Mouse (Mus musculus) forebrain, embryonic 15.5 days (tissue): Measurements from ENCODE around the gene Gdf3. TPM values are rescaled to one million over a fixed set of nuclear protein-coding genes. Genes with fewer than 3 reads are reported as not detected.
"Not testable (repeated sequence)": the region's sequence is repeated elsewhere in the genome, so short reads cannot be mapped to it uniquely, and the experiment has no call there.

Source experiments
- ATAC-seq: fragments of 200-750 bp; cut with Nextera tagmentation; replicated peaks from 2 replicates; pipeline ENCODE4 v1.8.0; 2017; ENCODE audit warnings: mild to moderate bottlenecking, moderate TSS enrichment, moderate library complexity
- H3K27ac ChIP-seq: fragments of 300-500 bp; sonication (generic); replicated peaks from 2 replicates; pipeline ENCODE4 v1.5.1; 2015; ENCODE audit warnings: mild to moderate bottlenecking, inconsistent platforms
- H3K27me3 ChIP-seq: fragments of 300-500 bp; sonication (generic); 2 replicates; pipeline ENCODE4 v1.6.1; 2015; ENCODE audit warnings: inconsistent platforms
- H3K36me3 ChIP-seq: fragments of 300-500 bp; sonication (generic); 2 replicates; pipeline ENCODE4 v1.6.1; 2015; ENCODE audit warnings: mild to moderate bottlenecking, inconsistent platforms
- H3K4me1 ChIP-seq: fragments of 300-500 bp; sonication (generic); 2 replicates; pipeline ENCODE4 v1.6.1; 2015; ENCODE audit warnings: inconsistent platforms
- H3K4me2 ChIP-seq: fragments of 300-500 bp; sonication (generic); replicated peaks from 2 replicates; pipeline ENCODE4 v1.6.1; 2015; ENCODE audit warnings: mild to moderate bottlenecking, inconsistent platforms
- H3K4me3 ChIP-seq: fragments of 300-500 bp; sonication (generic); 2 replicates; pipeline ENCODE4 v1.5.1; 2015; ENCODE audit warnings: mild to moderate bottlenecking, inconsistent platforms
- H3K9ac ChIP-seq: fragments of 300-500 bp; sonication (generic); replicated peaks from 2 replicates; pipeline ENCODE4 v1.6.1; 2015; ENCODE audit warnings: mild to moderate bottlenecking, inconsistent platforms
- H3K9me3 ChIP-seq: fragments of 300-500 bp; sonication (generic); 2 replicates; pipeline ENCODE4 v1.6.1; 2016; ENCODE audit warnings: inconsistent platforms
- WGBS: fragments of 180-500 bp; shearing (Covaris S2); methylation state at CpG from one replicate; pipeline ENCODE4 v1.1.7; 2015; ENCODE audit warnings: mixed read lengths; 5-methylcytosine and 5-hydroxymethylcytosine counted together
- polyA plus RNA-seq: library from polyadenylated mRNA; unstranded; fragments of >200 nt; fragmentation: Nextera tagmentation; extraction: Ambion mirVana; gene quantifications from 2 replicates; pipeline ENCODE4 v1.2.1, GENCODE M21; 2015

Gdf3 gene
- not detected in 2 replicates for polyA plus RNA-seq

DNA sequence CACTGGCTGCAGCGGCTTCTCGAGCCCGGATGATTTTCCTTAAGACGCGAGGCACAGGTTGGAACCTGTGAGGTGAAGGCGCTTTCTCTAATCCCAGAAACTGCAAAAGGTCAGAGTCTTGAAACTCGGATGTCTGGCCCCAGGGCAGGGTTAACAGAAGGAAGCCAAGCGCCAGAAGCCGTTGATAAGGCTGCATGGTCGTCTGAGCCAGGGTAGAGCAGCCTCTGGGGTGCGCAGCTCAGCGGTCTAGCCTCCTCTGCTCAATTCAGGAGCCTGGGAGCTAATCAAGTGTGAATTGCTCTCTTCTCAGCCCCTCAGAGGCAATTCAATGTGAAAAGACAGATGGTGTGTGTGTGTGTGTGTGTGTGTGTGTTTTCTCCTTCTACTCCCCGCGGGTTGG, at the start of gene Gdf3:
Gdf3 (minus strand) TSS at position 317 of the 400 bp plus-strand sequence.
- Histone ChIP-seq H3K4me2 (no peak within 1 kb of the TSS), H3K36me3 (no peaks in the 10 kb centered on the region), H3K4me1 (no peaks in the 10 kb centered on the region), H3K27me3 (no peaks in the 10 kb centered on the region), H3K27ac (no peak within 1 kb of the TSS), H3K9me3 (no peaks in the 10 kb centered on the region), H3K9ac (no peak within 1 kb of the TSS), H3K4me3 (no peak within 1 kb of the TSS)
- ATAC-seq, result no peak
- WGBS, result 61% methylated on average over 14 of the region's 14 CpGs

DNA sequence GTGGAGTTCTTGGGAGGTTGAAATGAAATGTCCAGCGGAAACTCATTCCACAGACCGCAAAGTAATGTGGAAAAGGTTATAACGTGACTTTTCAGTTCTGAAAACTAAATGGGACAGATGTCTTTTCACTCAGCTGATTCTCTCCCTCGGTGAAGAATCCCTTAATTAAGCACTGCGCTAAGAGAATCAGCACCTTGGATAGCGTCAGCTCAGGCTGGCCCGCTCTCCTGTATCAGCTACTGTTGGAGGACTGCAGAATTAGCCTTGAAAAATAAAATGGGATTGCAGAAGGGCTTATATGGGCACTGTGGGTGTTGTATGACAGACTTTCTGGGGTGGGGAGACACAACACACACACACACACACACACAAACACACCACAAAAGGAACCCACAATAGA, 49.7 kb upstream of the Gdf3 start:
- Histone ChIP-seq H3K9me3 (no peaks in the 10 kb centered on the region), H3K4me3 (no peak overlapping the region), H3K4me2 (no peak overlapping the region), H3K4me1 (peaks cover 4% of the 10 kb centered on the region; the same call in 1 of the 2 replicates), H3K27me3 (no peaks in the 10 kb centered on the region), H3K36me3 (no peaks in the 10 kb centered on the region), H3K27ac (no peak overlapping the region), H3K9ac (no peak overlapping the region)
- ATAC-seq, result no peak
- WGBS, result 20% methylated on average over 7 of the region's 7 CpGs

GRCm38 (mm10) chr6:122657630-122658029, 47.7 kb upstream of the Gdf3 start:
- 85% methylated on average over 5 of the region's 5 CpGs for WGBS
- H3K4me2 ChIP-seq, result no peak overlapping the region
- no peaks in the 10 kb centered on the region for H3K4me1 ChIP-seq
- no peak overlapping the region for H3K9ac ChIP-seq
- no peak for ATAC-seq
- H3K4me3 ChIP-seq, result no peak overlapping the region
- H3K27ac ChIP-seq, result no peak overlapping the region
- no peaks in the 10 kb centered on the region for H3K27me3 ChIP-seq
- no peaks in the 10 kb centered on the region for H3K9me3 ChIP-seq
- H3K36me3 ChIP-seq, result no peaks in the 10 kb centered on the region

GRCm38 (mm10) chr6:122654301-122654700, 44.4 kb upstream of the Gdf3 start:
- Histone ChIP-seq H3K27ac (no peak overlapping the region), H3K4me3 (no peak overlapping the region), H3K9ac (no peak overlapping the region), H3K36me3 (no peaks in the 10 kb centered on the region), H3K9me3 (no peaks in the 10 kb centered on the region), H3K4me2 (no peak overlapping the region), H3K4me1 (no peaks in the 10 kb centered on the region), H3K27me3 (no peaks in the 10 kb centered on the region)
- 83% methylated on average over 6 of the region's 6 CpGs for whole genome bisulfite sequencing
- ATAC-seq, result no peak

DNA sequence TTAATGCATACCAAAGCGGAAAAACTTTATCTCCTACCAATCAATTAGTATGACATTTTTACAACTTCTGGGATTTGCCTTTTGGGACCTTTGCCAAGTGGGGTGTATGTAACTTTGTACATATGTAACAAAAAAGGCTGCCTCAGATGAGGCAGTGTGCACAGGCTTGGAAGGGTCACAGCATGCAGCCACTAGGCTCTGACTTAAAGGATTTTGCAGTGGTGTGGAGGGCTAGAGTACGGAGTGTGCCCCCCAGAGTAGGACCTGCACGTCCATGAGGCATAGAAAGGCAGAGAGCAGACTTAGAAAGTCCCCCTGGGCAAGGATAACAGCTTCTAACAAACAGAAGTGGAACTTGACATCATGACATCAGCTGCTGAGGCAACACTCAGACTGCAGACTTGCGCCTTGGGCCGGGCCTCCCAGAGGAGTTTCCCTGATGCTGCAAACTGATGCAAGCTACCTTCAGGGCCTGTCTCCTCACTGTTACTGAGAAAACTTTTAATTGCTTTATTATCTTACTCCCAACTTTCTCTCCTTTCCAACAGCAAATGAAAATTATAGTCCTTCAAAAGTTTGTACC, 40.6 kb upstream of the Gdf3 start:
- Histone ChIP-seq H3K9me3 (no peaks in the 10 kb centered on the region), H3K4me3 (no peak overlapping the region), H3K4me1 (no peaks in the 10 kb centered on the region), H3K27ac (no peak overlapping the region), H3K9ac (no peak overlapping the region), H3K4me2 (no peak overlapping the region), H3K27me3 (no peaks in the 10 kb centered on the region), H3K36me3 (no peaks in the 10 kb centered on the region)
- WGBS, result 75% methylated on average over 5 of the region's 5 CpGs
- no peak for ATAC-seq

GRCm38 (mm10) chr6:122649903-122650302, 40.0 kb upstream of the Gdf3 start:
- Histone ChIP-seq H3K9ac (no peak overlapping the region), H3K9me3 (no peaks in the 10 kb centered on the region), H3K4me2 (no peak overlapping the region), H3K4me1 (no peaks in the 10 kb centered on the region), H3K4me3 (no peak overlapping the region), H3K27me3 (no peaks in the 10 kb centered on the region), H3K36me3 (no peaks in the 10 kb centered on the region), H3K27ac (no peak overlapping the region)
- 83% methylated on average over 3 of the region's 3 CpGs for WGBS
- no peak for ATAC-seq

DNA sequence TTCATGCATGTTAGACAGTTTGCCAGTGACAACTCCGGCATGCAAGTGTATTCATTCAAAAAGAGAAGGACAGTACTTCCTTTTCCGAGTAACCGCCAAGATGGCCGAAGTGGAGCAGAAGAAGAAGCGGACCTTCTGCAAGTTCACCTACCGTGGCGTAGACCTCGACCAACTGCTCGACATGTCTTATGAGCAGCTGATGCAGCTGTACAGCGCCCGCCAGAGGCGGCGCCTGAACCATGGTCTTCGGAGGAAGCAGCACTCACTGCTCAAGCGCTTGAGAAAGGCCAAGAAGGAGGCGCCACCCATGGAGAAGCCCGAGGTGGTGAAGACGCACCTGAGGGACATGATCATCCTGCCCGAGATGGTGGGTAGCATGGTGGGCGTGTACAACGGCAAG, 34.3 kb upstream of the Gdf3 start:
- not testable (repeated sequence) for H3K4me3 ChIP-seq, H3K4me2 ChIP-seq, H3K27me3 ChIP-seq, H3K4me1 ChIP-seq, H3K9ac ChIP-seq, H3K27ac ChIP-seq, H3K9me3 ChIP-seq, H3K36me3 ChIP-seq, ATAC-seq
- 95% methylated on average over 21 of the region's 21 CpGs for WGBS

DNA sequence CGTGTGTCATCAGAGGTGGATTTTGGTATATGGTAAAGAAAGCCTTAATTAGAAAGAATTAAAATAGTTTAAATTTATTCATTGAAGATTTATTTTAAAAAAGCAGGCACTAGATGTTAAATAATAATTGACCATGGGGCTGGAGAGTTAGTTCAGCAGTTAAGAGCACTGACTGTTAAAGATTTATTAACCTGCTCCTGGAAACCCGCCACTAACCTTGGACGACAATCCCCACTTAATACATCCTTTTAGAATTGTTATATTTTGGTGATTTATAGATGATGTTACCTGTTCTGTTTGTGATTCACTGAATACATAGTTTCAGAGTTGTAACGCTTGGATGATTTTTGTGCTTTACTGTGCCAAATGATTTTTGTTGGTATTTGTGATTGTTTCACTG, 27.7 kb upstream of the Gdf3 start:
- not testable (repeated sequence) for H3K9me3 ChIP-seq, H3K4me3 ChIP-seq, H3K27ac ChIP-seq, H3K36me3 ChIP-seq, H3K4me1 ChIP-seq, ATAC-seq, H3K4me2 ChIP-seq, H3K27me3 ChIP-seq, H3K9ac ChIP-seq
- WGBS, result 92% methylated on average over 4 of the region's 4 CpGs

DNA sequence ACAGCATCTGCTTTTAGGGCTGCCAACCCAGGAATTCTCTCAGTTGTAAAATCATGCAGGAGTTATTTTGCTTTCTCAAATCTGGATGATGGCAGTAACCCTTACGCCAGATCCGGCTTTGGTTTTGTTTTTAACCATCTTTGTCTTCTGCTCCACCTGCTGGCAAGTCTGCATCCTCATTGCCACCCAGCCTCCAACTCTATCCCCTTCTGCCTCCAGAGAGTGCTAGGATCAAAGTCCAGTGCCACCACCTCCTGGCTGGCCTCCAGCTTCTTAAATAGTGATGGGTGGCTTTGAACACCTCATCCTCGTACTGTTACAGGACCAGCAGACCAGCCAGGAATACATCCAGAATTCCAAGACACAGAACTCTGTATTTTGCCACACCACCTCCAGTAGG, 26.8 kb upstream of the Gdf3 start:
- H3K4me2 ChIP-seq, result no peak overlapping the region
- H3K9ac ChIP-seq, result no peak overlapping the region
- no peaks in the 10 kb centered on the region for H3K9me3 ChIP-seq
- no peak overlapping the region for H3K4me3 ChIP-seq
- ATAC-seq, result no peak
- no peak overlapping the region for H3K27ac ChIP-seq
- H3K4me1 ChIP-seq, result no peaks in the 10 kb centered on the region
- no peaks in the 10 kb centered on the region for H3K36me3 ChIP-seq
- 85% methylated on average over 3 of the region's 3 CpGs for WGBS
- H3K27me3 ChIP-seq, result no peaks in the 10 kb centered on the region

DNA sequence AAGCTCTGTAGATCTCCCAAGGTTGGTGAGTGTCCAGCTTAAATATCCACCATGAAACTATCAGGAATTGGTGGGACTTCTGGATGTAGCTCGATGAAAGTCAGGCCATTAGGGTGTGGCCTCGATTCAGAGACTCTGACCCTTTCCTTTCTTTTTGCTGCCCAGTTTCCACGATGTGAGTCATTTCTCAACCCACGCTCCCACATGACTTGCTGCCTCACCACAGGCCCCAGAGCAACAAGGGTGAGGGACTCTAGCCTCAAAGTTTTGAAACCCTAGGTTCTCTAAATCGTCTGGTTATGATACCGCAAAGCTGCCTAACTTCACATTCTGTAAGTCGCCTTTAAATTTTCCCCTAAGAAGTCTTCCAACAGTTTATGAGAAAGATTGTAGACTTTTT, 25.4 kb upstream of the Gdf3 start:
- Histone ChIP-seq H3K9ac (no peak overlapping the region), H3K4me2 (no peak overlapping the region), H3K9me3 (no peaks in the 10 kb centered on the region), H3K27me3 (no peaks in the 10 kb centered on the region), H3K27ac (no peak overlapping the region), H3K4me1 (no peaks in the 10 kb centered on the region), H3K4me3 (no peak overlapping the region), H3K36me3 (no peaks in the 10 kb centered on the region)
- 86% methylated on average over 7 of the region's 7 CpGs for WGBS
- ATAC-seq, result no peak

DNA sequence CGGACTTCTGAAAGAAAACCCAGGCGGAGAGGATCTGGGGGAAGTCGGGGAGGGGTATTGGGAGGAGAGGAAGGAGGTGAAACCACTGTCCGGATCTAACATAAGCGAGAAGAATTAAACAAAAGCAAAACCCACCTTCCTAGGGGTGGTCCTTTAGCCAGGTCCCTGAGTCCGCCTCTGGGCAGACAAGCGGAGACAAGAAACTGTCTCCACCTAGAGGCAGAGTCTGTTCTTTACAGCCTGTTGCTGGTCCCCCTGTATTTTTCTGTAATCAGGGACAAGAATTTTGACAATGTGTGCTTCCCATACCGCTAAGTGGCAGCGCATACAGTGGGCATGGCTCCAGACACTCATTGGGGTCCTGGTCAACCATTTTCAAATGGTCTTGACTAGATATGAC, 23.5 kb upstream of the Gdf3 start:
- Histone ChIP-seq H3K9ac (no peak overlapping the region), H3K27ac (no peak overlapping the region), H3K36me3 (no peaks in the 10 kb centered on the region), H3K27me3 (no peaks in the 10 kb centered on the region), H3K4me1 (no peaks in the 10 kb centered on the region), H3K4me2 (no peak overlapping the region), H3K4me3 (no peak overlapping the region), H3K9me3 (no peaks in the 10 kb centered on the region)
- WGBS, result 61% methylated on average over 9 of the region's 9 CpGs
- no peak for ATAC-seq

GRCm38 (mm10) chr6:122627469-122628108, 17.7 kb upstream of the Gdf3 start:
- no peaks in the 10 kb centered on the region for H3K9me3 ChIP-seq
- H3K27me3 ChIP-seq, result no peaks in the 10 kb centered on the region
- no peak for ATAC-seq
- H3K36me3 ChIP-seq, result no peaks in the 10 kb centered on the region
- no peaks in the 10 kb centered on the region for H3K4me1 ChIP-seq
- 55% methylated on average over 20 of the region's 20 CpGs for WGBS
- no peak overlapping the region for H3K9ac ChIP-seq
- H3K4me3 ChIP-seq, result 0 out of 2 replicates have a peak overlapping the region, but pooled peaks have one; percentile 0
- 0 out of 2 replicates have a peak overlapping the region, but pooled peaks have one; percentile 8 for H3K4me2 ChIP-seq
- H3K27ac ChIP-seq, result no peak overlapping the region

- Histone ChIP-seq H3K27ac (no peak within 1 kb of the TSS), H3K4me1 (no peaks in the 10 kb centered on the region), H3K27me3 (no peaks in the 10 kb centered on the region), H3K4me2 (no peak within 1 kb of the TSS), H3K9ac (no peak within 1 kb of the TSS), H3K36me3 (no peaks in the 10 kb centered on the region), H3K9me3 (no peaks in the 10 kb centered on the region), H3K4me3 (no peak within 1 kb of the TSS)
- WGBS, result 90% methylated on average over 8 of the region's 8 CpGs
- no peak for ATAC-seq
These were observed 16.2 kb upstream of the Gdf3 start, which contains the start of gene Dppa3 for GRCm38 (mm10) chr6:122626110-122626509. TSS of gene Dppa3 (plus strand) at chr6:122626410.
